Mouse (Mus musculus) lung, postnatal 0 days (tissue): ENCODE data around the gene Eps15. TPM values are rescaled to one million over a fixed set of nuclear protein-coding genes. Genes with fewer than 3 reads are reported as not detected.
A peak's percentile ranks its signal among the peaks of the same experiment; 100 is the strongest.

Source experiments
- ATAC-seq: fragments of 200-750 bp; cut with Nextera tagmentation; 2 replicates; pipeline ENCODE4 v1.8.0; 2017; ENCODE audit warnings: moderate library complexity
- DNase-seq: peaks from one replicate; pipeline ENCODE4 v3.0.0-alpha.2; 2016; ENCODE audit warnings: low spot score
- H3K27ac ChIP-seq: fragments of 300-500 bp; sonication (generic); 2 replicates; pipeline ENCODE4 v1.5.1; 2014; ENCODE audit warnings: antibody characterized with exemption, mild to moderate bottlenecking, low read length, mixed read lengths
- H3K27me3 ChIP-seq: fragments of 300-500 bp; sonication (generic); replicated peaks from 2 replicates; pipeline ENCODE4 v1.6.1; 2014; ENCODE audit warnings: low read length, mixed read lengths; ENCODE audit not compliant: insufficient read depth
- H3K36me3 ChIP-seq: fragments of 300-500 bp; sonication (generic); 2 replicates; pipeline ENCODE4 v1.6.1; 2014; ENCODE audit warnings: low read length, mixed read lengths; ENCODE audit not compliant: insufficient read depth
- H3K4me1 ChIP-seq: fragments of 300-500 bp; sonication (generic); 2 replicates; pipeline ENCODE4 v1.6.1; 2014; ENCODE audit warnings: antibody characterized with exemption, low read depth, low read length, mixed read lengths; ENCODE audit not compliant: insufficient read depth
- H3K4me2 ChIP-seq: fragments of 300-500 bp; sonication (generic); replicated peaks from 2 replicates; pipeline ENCODE4 v1.6.1; 2014; ENCODE audit warnings: low read depth, mild to moderate bottlenecking, low read length, moderate library complexity, mixed read lengths
- H3K4me3 ChIP-seq: fragments of 300-500 bp; sonication (generic); 2 replicates; pipeline ENCODE4 v1.5.1; 2014; ENCODE audit warnings: low read depth, low read length
- H3K9ac ChIP-seq: fragments of 300-500 bp; sonication (generic); replicated peaks from 2 replicates; pipeline ENCODE4 v1.6.1; 2014; ENCODE audit warnings: low read depth, mild to moderate bottlenecking
- H3K9me3 ChIP-seq: fragments of 300-500 bp; sonication (generic); 2 replicates; pipeline ENCODE4 v1.6.1; 2016; ENCODE audit warnings: low read length, mixed read lengths
- CTCF ChIP-seq: IDR thresholded peaks from 2 replicates; pipeline ENCODE4 v1.5.1; 2016; ENCODE audit warnings: antibody characterized with exemption, mild to moderate bottlenecking
- EP300 ChIP-seq: IDR thresholded peaks from 2 replicates; pipeline ENCODE4 v1.6.1; 2016; ENCODE audit warnings: antibody characterized with exemption, mild to moderate bottlenecking, control low read depth
- WGBS: fragments of 180-500 bp; shearing (Covaris S2); extraction: QIAGEN DNeasy Blood & Tissue Kit; methylation state at CpG from one replicate; pipeline ENCODE4 v1.1.7; 2014; 5-methylcytosine and 5-hydroxymethylcytosine counted together
- polyA plus RNA-seq: library from polyadenylated mRNA; unstranded; fragments of >200 nt; fragmentation: Nextera tagmentation; extraction: Ambion mirVana; gene quantifications from 2 replicates; pipeline ENCODE4 v1.2.1, GENCODE M21; 2015

The Eps15 gene
- polyA plus RNA-seq, 1 experiment from 2014 or later = 31.0 TPM

GRCm38 (mm10) chr4:109254511-109254910 is 25.6 kb upstream of the Eps15 start:
- ATAC-seq (no peak), DNase-seq (no peak)
- Histone ChIP-seq H3K27me3 (no peaks in the 10 kb centered on the region), H3K4me2 (no peak overlapping the region), H3K4me3 (no peak overlapping the region), H3K36me3 (no peaks in the 10 kb centered on the region), H3K9ac (no peak overlapping the region), H3K27ac (peak overlapping the region; percentile 45; the same call in 1 of the 2 replicates), H3K9me3 (no peaks in the 10 kb centered on the region), H3K4me1 (peaks cover 3% of the 10 kb centered on the region; the same call in 1 of the 2 replicates)
- no peak for TF ChIP-seq EP300
- no peak for TF ChIP-seq CTCF
- WGBS = 72% methylated on average over 5 of the region's 5 CpGs

GRCm38 (mm10) chr4:109255321-109255720 is 24.7 kb upstream of the Eps15 start:
- H3K27ac ChIP-seq = no peak overlapping the region
- peak; percentile 38 for DNase-seq
- no peak overlapping the region for H3K9ac ChIP-seq
- H3K4me3 ChIP-seq = no peak overlapping the region
- H3K36me3 ChIP-seq = no peaks in the 10 kb centered on the region
- no peaks in the 10 kb centered on the region for H3K27me3 ChIP-seq
- no peak overlapping the region for H3K4me2 ChIP-seq
- 22% methylated on average over 2 of the region's 2 CpGs for WGBS
- peak; percentile 40; the same call in 1 of the 2 replicates for ATAC-seq
- H3K4me1 ChIP-seq = peaks cover 3% of the 10 kb centered on the region; the same call in 1 of the 2 replicates
- TF ChIP-seq CTCF (peak; percentile 43), EP300 (0 out of 2 replicates have a peak, but pooled peaks have one; percentile 20)
- H3K9me3 ChIP-seq = no peaks in the 10 kb centered on the region

- Histone ChIP-seq H3K9ac (no peak overlapping the region), H3K4me2 (no peak overlapping the region), H3K27ac (no peak overlapping the region), H3K27me3 (no peaks in the 10 kb centered on the region), H3K4me1 (peaks cover 3% of the 10 kb centered on the region; the same call in 1 of the 2 replicates), H3K4me3 (no peak overlapping the region), H3K36me3 (no peaks in the 10 kb centered on the region), H3K9me3 (no peaks in the 10 kb centered on the region)
- ATAC-seq (no peak), DNase-seq (peak; percentile 22)
- TF ChIP-seq CTCF = no peak
- no peak for TF ChIP-seq EP300
- WGBS = 61% methylated on average over 11 of the region's 11 CpGs
These were observed 24.2 kb upstream of the Eps15 start for GRCm38 (mm10) chr4:109255727-109256417.

- 84% methylated on average over 6 of the region's 6 CpGs for WGBS
- TF ChIP-seq EP300 (no peak), CTCF (no peak)
- H3K27ac ChIP-seq = no peak overlapping the region
- H3K9me3 ChIP-seq = no peaks in the 10 kb centered on the region
- no peak overlapping the region for H3K4me3 ChIP-seq
- no peaks in the 10 kb centered on the region for H3K36me3 ChIP-seq
- ATAC-seq (no peak), DNase-seq (no peak)
- H3K4me1 ChIP-seq = peaks cover 3% of the 10 kb centered on the region; the same call in 1 of the 2 replicates
- H3K9ac ChIP-seq = no peak overlapping the region
- H3K27me3 ChIP-seq = no peaks in the 10 kb centered on the region
- H3K4me2 ChIP-seq = no peak overlapping the region
These were observed 23.3 kb upstream of the Eps15 start for GRCm38 (mm10) chr4:109256791-109257190.

GRCm38 (mm10) chr4:109257639-109258038 is 22.4 kb upstream of the Eps15 start:
- DNase-seq = no peak
- TF ChIP-seq EP300 (no peak), CTCF (no peak)
- no peak overlapping the region for H3K4me2 ChIP-seq

GRCm38 (mm10) chr4:109262068-109262467 is 18.0 kb upstream of the Eps15 start:
- TF ChIP-seq CTCF = no peak
- TF ChIP-seq EP300 = no peak
- Histone ChIP-seq H3K4me1 (no peaks in the 10 kb centered on the region), H3K4me2 (no peak overlapping the region), H3K36me3 (no peaks in the 10 kb centered on the region), H3K27ac (no peak overlapping the region), H3K4me3 (no peak overlapping the region), H3K9ac (no peak overlapping the region), H3K9me3 (no peaks in the 10 kb centered on the region), H3K27me3 (no peaks in the 10 kb centered on the region)
- WGBS = 44% methylated on average over 6 of the region's 6 CpGs
- DNase-seq (no peak), ATAC-seq (no peak)

More at GRCm38 (mm10) chr4:109257639-109258038, 22.4 kb upstream of the Eps15 start:
- H3K4me1 ChIP-seq = peaks cover 3% of the 10 kb centered on the region; the same call in 1 of the 2 replicates
- H3K9ac ChIP-seq = no peak overlapping the region
- no peaks in the 10 kb centered on the region for H3K9me3 ChIP-seq
- no peaks in the 10 kb centered on the region for H3K36me3 ChIP-seq
- no peaks in the 10 kb centered on the region for H3K27me3 ChIP-seq
- no peak for ATAC-seq
- H3K27ac ChIP-seq = no peak overlapping the region
- no peak overlapping the region for H3K4me3 ChIP-seq
